Mouse (Mus musculus) hindbrain, embryonic 10.5 days (tissue): ENCODE measurements at regions not wholly inside any gene's neighbourhood (a gene's known extent, or its start where the extent isn't known, plus 50 kb on each side); places are given as distances from the start of the nearest gene placed in this dataset.

Experiments used
- DNase-seq: peaks from one replicate; pipeline ENCODE4 v3.0.0-alpha.2; 2017; ENCODE audit warnings: low spot score
- H3K27ac ChIP-seq: fragments of 300-500 bp; sonication (generic); 2 replicates; pipeline ENCODE4 v1.5.1; 2016; ENCODE audit warnings: mild to moderate bottlenecking, moderate library complexity
- H3K27me3 ChIP-seq: fragments of 300-500 bp; sonication (generic); 2 replicates; pipeline ENCODE4 v1.6.1; 2016; ENCODE audit warnings: mild to moderate bottlenecking; ENCODE audit not compliant: poor library complexity, insufficient read depth, severe bottlenecking
- H3K36me3 ChIP-seq: fragments of 300-500 bp; sonication (generic); 2 replicates; pipeline ENCODE4 v1.6.1; 2016; ENCODE audit warnings: mild to moderate bottlenecking, moderate library complexity
- H3K4me1 ChIP-seq: fragments of 300-500 bp; sonication (generic); replicated peaks from 2 replicates; pipeline ENCODE4 v1.6.1; 2016; ENCODE audit warnings: mild to moderate bottlenecking
- H3K4me3 ChIP-seq: fragments of 300-500 bp; sonication (generic); 2 replicates; pipeline ENCODE4 v1.5.1; 2016; ENCODE audit warnings: mild to moderate bottlenecking, moderate library complexity
- H3K9me3 ChIP-seq: fragments of 300-500 bp; sonication (generic); 2 replicates; pipeline ENCODE4 v1.6.1; 2016; ENCODE audit warnings: mild to moderate bottlenecking, moderate library complexity
- WGBS: fragments of 180-500 bp; shearing (Covaris S2); methylation state at CpG from one replicate; pipeline ENCODE4 v1.1.7; 2016; 5-methylcytosine and 5-hydroxymethylcytosine counted together

- Histone ChIP-seq H3K9me3 (no peaks in the 10 kb centered on the region), H3K27ac (no peak overlapping the region), H3K4me3 (no peak overlapping the region), H3K27me3 (no peaks in the 10 kb centered on the region), H3K36me3 (no peaks in the 10 kb centered on the region), H3K4me1 (no peaks in the 10 kb centered on the region)
- WGBS, result 64% methylated on average over 6 of the region's 6 CpGs
- no peak for DNase-seq
These were observed 227.3 kb downstream of the Cyp26b1 start for GRCm38 (mm10) chr6:84366365-84366764.

- no peak for DNase-seq
- Histone ChIP-seq H3K27me3 (no peaks in the 10 kb centered on the region), H3K27ac (no peak overlapping the region), H3K4me3 (no peak overlapping the region), H3K9me3 (no peaks in the 10 kb centered on the region), H3K4me1 (no peaks in the 10 kb centered on the region), H3K36me3 (no peaks in the 10 kb centered on the region)
- 88% methylated on average over 4 of the region's 4 CpGs for WGBS
These were observed 227.8 kb downstream of the Cyp26b1 start for GRCm38 (mm10) chr6:84365914-84366313.

- no peaks in the 10 kb centered on the region for H3K36me3 ChIP-seq
- peak; percentile 23 for DNase-seq
- WGBS, result 12% methylated on average over 2 of the region's 2 CpGs
These were observed 228.7 kb downstream of the Cyp26b1 start for GRCm38 (mm10) chr6:84364964-84365363.

GRCm38 (mm10) chr6:84362331-84362730 lies 231.4 kb downstream of the Cyp26b1 start:
- WGBS, result 94% methylated on average over 1 of the region's 1 CpGs
- Histone ChIP-seq H3K9me3 (no peaks in the 10 kb centered on the region), H3K36me3 (no peaks in the 10 kb centered on the region), H3K4me3 (no peak overlapping the region), H3K27ac (no peak overlapping the region), H3K4me1 (0 out of 2 replicates have a peak, but pooled peaks cover 6% of the 10 kb centered on the region), H3K27me3 (no peaks in the 10 kb centered on the region)
- no peak for DNase-seq

More at GRCm38 (mm10) chr6:84364964-84365363, 228.7 kb downstream of the Cyp26b1 start:
- H3K27ac ChIP-seq, result no peak overlapping the region
- no peak overlapping the region for H3K4me3 ChIP-seq
- no peaks in the 10 kb centered on the region for H3K4me1 ChIP-seq
- no peaks in the 10 kb centered on the region for H3K27me3 ChIP-seq
- no peaks in the 10 kb centered on the region for H3K9me3 ChIP-seq

GRCm38 (mm10) chr6:84357911-84358310 lies 235.8 kb downstream of the Cyp26b1 start:
- H3K27me3 ChIP-seq, result no peaks in the 10 kb centered on the region
- H3K27ac ChIP-seq, result no peak overlapping the region
- H3K4me1 ChIP-seq, result 0 out of 2 replicates have a peak, but pooled peaks cover 6% of the 10 kb centered on the region
- 84% methylated on average over 10 of the region's 10 CpGs for WGBS
- no peak for DNase-seq
- no peaks in the 10 kb centered on the region for H3K36me3 ChIP-seq
- no peaks in the 10 kb centered on the region for H3K9me3 ChIP-seq
- no peak overlapping the region for H3K4me3 ChIP-seq

- Histone ChIP-seq H3K36me3 (no peaks in the 10 kb centered on the region), H3K4me1 (0 out of 2 replicates have a peak, but pooled peaks cover 6% of the 10 kb centered on the region), H3K9me3 (no peaks in the 10 kb centered on the region), H3K4me3 (no peak overlapping the region), H3K27me3 (no peaks in the 10 kb centered on the region), H3K27ac (no peak overlapping the region)
- 86% methylated on average over 6 of the region's 6 CpGs for WGBS
- DNase-seq, result no peak
These were observed 240.1 kb downstream of the Cyp26b1 start for GRCm38 (mm10) chr6:84353425-84354220.

- Histone ChIP-seq H3K27ac (no peak overlapping the region), H3K4me1 (no peaks in the 10 kb centered on the region), H3K36me3 (no peaks in the 10 kb centered on the region), H3K9me3 (no peaks in the 10 kb centered on the region), H3K27me3 (no peaks in the 10 kb centered on the region), H3K4me3 (no peak overlapping the region)
- WGBS, result 88% methylated on average over 12 of the region's 12 CpGs
- DNase-seq, result no peak
These were observed 248.8 kb downstream of the Cyp26b1 start for GRCm38 (mm10) chr6:84344936-84345335.

GRCm38 (mm10) chr6:84333666-84334179 lies 260.0 kb downstream of the Cyp26b1 start:
- Histone ChIP-seq H3K27me3 (no peaks in the 10 kb centered on the region), H3K9me3 (no peaks in the 10 kb centered on the region), H3K4me1 (no peaks in the 10 kb centered on the region), H3K27ac (no peak overlapping the region), H3K4me3 (no peak overlapping the region), H3K36me3 (no peaks in the 10 kb centered on the region)
- WGBS, result 85% methylated on average over 10 of the region's 10 CpGs
- no peak for DNase-seq

- 79% methylated on average over 7 of the region's 7 CpGs for WGBS
- Histone ChIP-seq H3K27ac (no peak overlapping the region), H3K4me3 (no peak overlapping the region), H3K9me3 (no peaks in the 10 kb centered on the region), H3K4me1 (peaks cover 9% of the 10 kb centered on the region), H3K27me3 (no peaks in the 10 kb centered on the region), H3K36me3 (no peaks in the 10 kb centered on the region)
- no peak for DNase-seq
These were observed 264.6 kb downstream of the Cyp26b1 start for GRCm38 (mm10) chr6:84329106-84329505.

- WGBS, result 42% methylated on average over 3 of the region's 3 CpGs
These were observed 265.7 kb downstream of the Cyp26b1 start for GRCm38 (mm10) chr6:84328030-84328390.

GRCm38 (mm10) chr6:84327306-84328029 lies 266.2 kb downstream of the Cyp26b1 start:
- peaks cover 9% of the 10 kb centered on the region for H3K4me1 ChIP-seq
- no peaks in the 10 kb centered on the region for H3K36me3 ChIP-seq
- 71% methylated on average over 5 of the region's 5 CpGs for WGBS
- no peak overlapping the region for H3K27ac ChIP-seq
- H3K4me3 ChIP-seq, result no peak overlapping the region
- H3K9me3 ChIP-seq, result no peaks in the 10 kb centered on the region
- H3K27me3 ChIP-seq, result no peaks in the 10 kb centered on the region
- DNase-seq, result no peak

More at GRCm38 (mm10) chr6:84328030-84328390, 265.7 kb downstream of the Cyp26b1 start:
- H3K4me3 ChIP-seq, result no peak overlapping the region
- no peak for DNase-seq
- H3K4me1 ChIP-seq, result peaks cover 9% of the 10 kb centered on the region
- H3K9me3 ChIP-seq, result no peaks in the 10 kb centered on the region
- no peaks in the 10 kb centered on the region for H3K36me3 ChIP-seq
- no peaks in the 10 kb centered on the region for H3K27me3 ChIP-seq
- no peak overlapping the region for H3K27ac ChIP-seq

GRCm38 (mm10) chr6:84325384-84326114 lies 268.2 kb downstream of the Cyp26b1 start:
- H3K27me3 ChIP-seq, result 0 out of 2 replicates have a peak, but pooled peaks cover 10% of the 10 kb centered on the region
- no peak for DNase-seq
- 77% methylated on average over 5 of the region's 5 CpGs for WGBS

More at GRCm38 (mm10) chr6:84325384-84326114, 268.2 kb downstream of the Cyp26b1 start:
- Histone ChIP-seq H3K9me3 (no peaks in the 10 kb centered on the region), H3K4me3 (no peak overlapping the region), H3K27ac (no peak overlapping the region), H3K36me3 (no peaks in the 10 kb centered on the region), H3K4me1 (peaks cover 9% of the 10 kb centered on the region)
